Mouse (Mus musculus): ENCODE measurements around the gene Shc4. TPM values are rescaled to one million over a fixed set of nuclear protein-coding genes. Genes with fewer than 3 reads are reported as not detected.

The Shc4 gene
- polyA plus RNA-seq, 1 experiment from 2014 or later = 1.3 TPM

- no peak for ATAC-seq (replicated peaks; ENCODE audit: low FRiP score)
- Histone ChIP-seq H3K36me3 (ENCODE audit: control insufficient read depth, insufficient read depth, low read length) (no peaks in the 10 kb centered on the region), H3K4me3 (ENCODE audit: low read depth, low read length) (no peak overlapping the region), H3K9ac (ENCODE audit: low read length) (peak overlapping the region; percentile 27; the same call in 1 of the 2 replicates), H3K4me2 (ENCODE audit: low read depth, low read length, severe bottlenecking) (no peak overlapping the region), H3K4me1 (replicated peaks; ENCODE audit: control insufficient read depth, insufficient read depth, low read length) (0 out of 2 replicates have a peak, but pooled peaks cover 2% of the 10 kb centered on the region), H3K27me3 (ENCODE audit: control insufficient read depth, insufficient read depth, low read length) (no peaks in the 10 kb centered on the region), H3K9me3 (ENCODE audit: control insufficient read depth, low read length) (no peaks in the 10 kb centered on the region), H3K27ac (ENCODE audit: low read depth, low read length) (no peak overlapping the region)
- no peak for DNase-seq (ENCODE audit: low spot score)
- 81% methylated on average over 4 of the region's 4 CpGs for WGBS
Observed at GRCm38 (mm10) chr2:125661156-125661555, 62.8 kb downstream of the Shc4 start.

GRCm38 (mm10) chr2:125660537-125661130 is 63.3 kb downstream of the Shc4 start:
- Histone ChIP-seq H3K27me3 (ENCODE audit: control insufficient read depth, insufficient read depth, low read length) (no peaks in the 10 kb centered on the region), H3K27ac (ENCODE audit: low read depth, low read length) (no peak overlapping the region)
- 41% methylated on average over 20 of the region's 20 CpGs for WGBS

DNA sequence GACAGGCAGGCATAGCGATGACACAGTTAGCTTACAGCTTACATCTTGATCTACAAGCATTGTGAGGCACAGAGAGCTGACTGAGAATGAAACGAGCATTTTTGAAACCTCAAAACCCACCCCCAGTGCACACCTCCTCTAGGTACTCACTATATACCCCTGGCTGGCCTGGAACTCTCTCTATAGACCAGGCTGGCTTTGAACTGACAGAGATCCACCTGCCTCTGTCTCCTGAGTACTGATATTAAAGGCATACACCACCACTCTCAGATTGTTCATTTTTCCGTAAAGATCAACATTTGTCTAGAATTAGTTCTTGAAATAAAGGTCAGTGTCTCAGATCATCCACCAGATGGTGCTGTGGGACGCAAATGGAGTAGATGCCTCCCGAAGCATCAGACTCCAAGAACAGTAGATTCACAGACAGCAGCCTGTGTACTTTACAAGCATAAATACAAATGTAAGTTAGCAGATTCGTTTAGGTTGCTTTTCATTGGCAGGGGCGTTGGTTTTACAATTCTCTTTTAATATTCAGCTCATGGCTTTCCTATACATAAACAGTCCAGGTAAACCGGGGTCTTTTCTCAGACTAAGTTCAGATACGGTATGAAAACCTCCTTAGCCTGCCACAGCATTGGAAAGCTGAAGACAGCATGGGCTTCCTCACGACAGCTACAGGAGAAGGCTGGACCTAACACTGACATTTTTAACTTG is 64.0 kb downstream of the Shc4 start:
- peak; percentile 54 for ATAC-seq (replicated peaks; ENCODE audit: low FRiP score)
- DNase-seq (ENCODE audit: low spot score) = peak; percentile 75
- H3K4me1 ChIP-seq (replicated peaks; ENCODE audit: control insufficient read depth, insufficient read depth, low read length) = 0 out of 2 replicates have a peak, but pooled peaks cover 2% of the 10 kb centered on the region
- peak overlapping the region; percentile 27; the same call in 1 of the 2 replicates for H3K9ac ChIP-seq (ENCODE audit: low read length)
- WGBS = 17% methylated on average over 10 of the region's 10 CpGs
- H3K4me3 ChIP-seq (ENCODE audit: low read depth, low read length) = no peak overlapping the region; the same call in 1 of the 2 replicates
- H3K9me3 ChIP-seq (ENCODE audit: control insufficient read depth, low read length) = no peaks in the 10 kb centered on the region
- no peak overlapping the region for H3K27ac ChIP-seq (ENCODE audit: low read depth, low read length)
- H3K27me3 ChIP-seq (ENCODE audit: control insufficient read depth, insufficient read depth, low read length) = no peaks in the 10 kb centered on the region
- no peaks in the 10 kb centered on the region for H3K36me3 ChIP-seq (ENCODE audit: control insufficient read depth, insufficient read depth, low read length)
- peak overlapping the region; percentile 39; the same call in 1 of the 2 replicates for H3K4me2 ChIP-seq (ENCODE audit: low read depth, low read length, severe bottlenecking)

More at GRCm38 (mm10) chr2:125660537-125661130, 63.3 kb downstream of the Shc4 start:
- Histone ChIP-seq H3K9ac (ENCODE audit: low read length) (peak overlapping the region; percentile 27), H3K9me3 (ENCODE audit: control insufficient read depth, low read length) (no peaks in the 10 kb centered on the region), H3K36me3 (ENCODE audit: control insufficient read depth, insufficient read depth, low read length) (no peaks in the 10 kb centered on the region), H3K4me3 (ENCODE audit: low read depth, low read length) (peak overlapping the region; percentile 10; the same call in 1 of the 2 replicates), H3K4me2 (ENCODE audit: low read depth, low read length, severe bottlenecking) (peak overlapping the region; percentile 39; the same call in 1 of the 2 replicates), H3K4me1 (replicated peaks; ENCODE audit: control insufficient read depth, insufficient read depth, low read length) (0 out of 2 replicates have a peak, but pooled peaks cover 2% of the 10 kb centered on the region)
- ATAC-seq (replicated peaks; ENCODE audit: low FRiP score) = peak; percentile 45
- DNase-seq (ENCODE audit: low spot score) = no peak

DNA sequence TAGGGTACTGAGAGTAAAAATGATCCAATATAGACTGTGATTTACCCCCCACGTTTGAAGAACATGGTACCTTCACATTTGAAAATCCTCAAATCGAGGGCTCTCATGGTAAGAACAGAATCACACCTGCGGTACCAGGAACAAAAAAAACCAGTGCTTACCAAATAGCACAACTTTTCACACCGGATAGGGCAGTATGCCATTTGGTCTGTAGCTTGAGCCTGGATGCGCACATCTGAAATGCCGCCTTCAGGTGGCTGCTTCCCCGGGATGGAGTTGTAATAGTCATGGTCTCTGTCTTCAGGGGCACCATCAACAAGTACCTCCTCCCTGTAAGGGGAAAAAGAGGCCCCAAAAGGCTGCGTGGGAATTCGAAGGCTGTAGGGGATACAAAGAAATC is 68.6 kb downstream of the Shc4 start:
- WGBS = 92% methylated on average over 9 of the region's 9 CpGs
- H3K9me3 ChIP-seq (ENCODE audit: control insufficient read depth, low read length) = no peaks in the 10 kb centered on the region
- no peak for ATAC-seq (replicated peaks; ENCODE audit: low FRiP score)
- no peak overlapping the region for H3K4me3 ChIP-seq (ENCODE audit: low read depth, low read length)
- H3K4me1 ChIP-seq (replicated peaks; ENCODE audit: control insufficient read depth, insufficient read depth, low read length) = 0 out of 2 replicates have a peak, but pooled peaks cover 1% of the 10 kb centered on the region
- no peaks in the 10 kb centered on the region for H3K27me3 ChIP-seq (ENCODE audit: control insufficient read depth, insufficient read depth, low read length)
- DNase-seq (ENCODE audit: low spot score) = peak; percentile 20
- H3K27ac ChIP-seq (ENCODE audit: low read depth, low read length) = no peak overlapping the region
- H3K4me2 ChIP-seq (ENCODE audit: low read depth, low read length, severe bottlenecking) = no peak overlapping the region
- H3K36me3 ChIP-seq (ENCODE audit: control insufficient read depth, insufficient read depth, low read length) = no peaks in the 10 kb centered on the region
- H3K9ac ChIP-seq (ENCODE audit: low read length) = no peak overlapping the region

DNA sequence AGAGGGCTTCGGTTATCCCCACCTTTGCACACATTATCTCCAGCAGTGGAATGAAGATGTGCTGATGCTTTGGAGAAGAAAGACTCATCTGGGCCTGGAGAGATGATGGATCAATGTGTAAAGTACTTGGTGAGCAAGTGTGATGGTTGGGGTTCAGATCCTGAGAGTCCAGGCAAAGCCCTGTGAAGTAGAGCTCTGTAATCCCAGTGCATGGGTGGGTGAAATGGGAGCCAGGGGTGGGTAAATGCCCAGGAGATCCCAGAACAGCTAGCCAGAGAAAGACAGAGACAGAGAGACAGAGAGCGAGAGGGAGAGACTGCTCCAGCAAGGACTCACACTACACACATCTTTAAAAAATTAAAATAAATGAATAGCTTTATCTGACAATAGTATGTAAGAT is 70.7 kb downstream of the Shc4 start:
- DNase-seq (ENCODE audit: low spot score) (peak; percentile 17), ATAC-seq (replicated peaks; ENCODE audit: low FRiP score) (no peak)
- Histone ChIP-seq H3K4me2 (ENCODE audit: low read depth, low read length, severe bottlenecking) (no peak overlapping the region), H3K9me3 (ENCODE audit: control insufficient read depth, low read length) (no peaks in the 10 kb centered on the region), H3K4me1 (replicated peaks; ENCODE audit: control insufficient read depth, insufficient read depth, low read length) (no peaks in the 10 kb centered on the region), H3K9ac (ENCODE audit: low read length) (no peak overlapping the region), H3K27ac (ENCODE audit: low read depth, low read length) (no peak overlapping the region), H3K36me3 (ENCODE audit: control insufficient read depth, insufficient read depth, low read length) (no peaks in the 10 kb centered on the region), H3K4me3 (ENCODE audit: low read depth, low read length) (no peak overlapping the region), H3K27me3 (ENCODE audit: control insufficient read depth, insufficient read depth, low read length) (no peaks in the 10 kb centered on the region)
- WGBS = 85% methylated on average over 2 of the region's 2 CpGs

GRCm38 (mm10) chr2:125651563-125651962 is 72.4 kb downstream of the Shc4 start:
- Histone ChIP-seq H3K9me3 (ENCODE audit: control insufficient read depth, low read length) (no peaks in the 10 kb centered on the region), H3K4me3 (ENCODE audit: low read depth, low read length) (no peak overlapping the region), H3K36me3 (ENCODE audit: control insufficient read depth, insufficient read depth, low read length) (no peaks in the 10 kb centered on the region), H3K9ac (ENCODE audit: low read length) (no peak overlapping the region), H3K27me3 (ENCODE audit: control insufficient read depth, insufficient read depth, low read length) (no peaks in the 10 kb centered on the region), H3K27ac (ENCODE audit: low read depth, low read length) (no peak overlapping the region), H3K4me1 (replicated peaks; ENCODE audit: control insufficient read depth, insufficient read depth, low read length) (no peaks in the 10 kb centered on the region), H3K4me2 (ENCODE audit: low read depth, low read length, severe bottlenecking) (no peak overlapping the region)
- WGBS = 65% methylated on average over 8 of the region's 8 CpGs
- ATAC-seq (replicated peaks; ENCODE audit: low FRiP score) (no peak), DNase-seq (ENCODE audit: low spot score) (no peak)

- Histone ChIP-seq H3K27ac (ENCODE audit: low read depth, low read length) (no peak overlapping the region), H3K36me3 (ENCODE audit: control insufficient read depth, insufficient read depth, low read length) (no peaks in the 10 kb centered on the region), H3K9ac (ENCODE audit: low read length) (no peak overlapping the region), H3K27me3 (ENCODE audit: control insufficient read depth, insufficient read depth, low read length) (no peaks in the 10 kb centered on the region), H3K4me2 (ENCODE audit: low read depth, low read length, severe bottlenecking) (no peak overlapping the region), H3K9me3 (ENCODE audit: control insufficient read depth, low read length) (no peaks in the 10 kb centered on the region), H3K4me1 (replicated peaks; ENCODE audit: control insufficient read depth, insufficient read depth, low read length) (no peaks in the 10 kb centered on the region), H3K4me3 (ENCODE audit: low read depth, low read length) (no peak overlapping the region)
- WGBS = 90% methylated on average over 14 of the region's 14 CpGs
- no peak for ATAC-seq (replicated peaks; ENCODE audit: low FRiP score)
- peak; percentile 11 for DNase-seq (ENCODE audit: low spot score)
Observed at GRCm38 (mm10) chr2:125650742-125651352, 73.1 kb downstream of the Shc4 start.

DNA sequence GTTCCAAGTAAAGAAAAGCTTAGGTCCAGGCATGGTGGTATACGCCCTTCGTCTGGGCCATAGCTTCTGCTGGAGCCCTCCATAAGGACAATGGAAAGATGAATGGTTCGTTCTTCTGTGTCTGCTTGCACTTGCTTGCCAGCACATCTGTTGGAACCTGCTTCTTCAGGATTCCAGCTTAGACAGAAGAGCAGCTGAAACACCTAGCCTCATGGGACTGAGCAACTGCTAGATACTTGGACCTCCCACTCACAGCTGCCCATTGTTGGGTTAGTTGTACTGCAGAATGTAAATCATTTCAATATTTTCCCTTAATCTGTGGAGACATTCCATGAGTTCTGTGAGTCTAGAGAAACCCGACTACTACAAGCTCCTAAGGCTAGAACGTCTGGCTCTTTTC is 73.9 kb downstream of the Shc4 start:
- H3K9me3 ChIP-seq (ENCODE audit: control insufficient read depth, low read length) = no peaks in the 10 kb centered on the region
- H3K36me3 ChIP-seq (ENCODE audit: control insufficient read depth, insufficient read depth, low read length) = no peaks in the 10 kb centered on the region
- ATAC-seq (replicated peaks; ENCODE audit: low FRiP score) (no peak), DNase-seq (ENCODE audit: low spot score) (no peak)
- no peak overlapping the region for H3K9ac ChIP-seq (ENCODE audit: low read length)
- H3K27me3 ChIP-seq (ENCODE audit: control insufficient read depth, insufficient read depth, low read length) = no peaks in the 10 kb centered on the region
- H3K27ac ChIP-seq (ENCODE audit: low read depth, low read length) = no peak overlapping the region
- WGBS = 90% methylated on average over 5 of the region's 5 CpGs
- H3K4me1 ChIP-seq (replicated peaks; ENCODE audit: control insufficient read depth, insufficient read depth, low read length) = no peaks in the 10 kb centered on the region
- no peak overlapping the region for H3K4me2 ChIP-seq (ENCODE audit: low read depth, low read length, severe bottlenecking)
- H3K4me3 ChIP-seq (ENCODE audit: low read depth, low read length) = no peak overlapping the region

Data from forebrain, embryonic 11.5 days (tissue).